16 mouse cellular contexts compared by ENCODE assay signal in the genomic region with DNA sequence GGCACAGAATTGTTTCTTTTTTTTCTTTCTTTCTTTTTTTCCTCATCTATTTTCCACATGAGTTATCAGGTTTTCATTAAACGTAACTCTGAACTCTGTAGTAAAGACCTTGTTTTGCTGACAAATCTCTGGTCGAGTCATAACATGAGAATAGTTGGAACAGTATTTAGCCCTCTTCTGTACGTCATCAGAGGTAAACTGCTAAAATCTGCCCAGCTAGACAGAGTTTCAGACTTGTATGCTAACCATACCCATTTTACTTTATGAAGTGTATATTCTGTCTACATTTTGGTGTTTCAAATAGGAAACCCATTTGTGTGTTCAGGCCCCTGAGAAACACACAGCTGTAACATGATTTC. TPM values are rescaled to one million over a fixed set of nuclear protein-coding genes. Genes with fewer than 3 reads are reported as not detected.
"Had no signal": no experiment of that assay in that cellular context is flagged by ENCODE, and none has a peak within 500 bp of the region (broad histone marks: within the 10 kb centered on the region; RNA-seq: fewer than 3 reads in every experiment).

No protein-coding gene starts in this region.

- DNase-seq: kidney, adult 9 months; kidney, postnatal 10 days; kidney, postnatal 4 days; left cerebral cortex, postnatal 4 days; lung, adult 18-20 months; right cerebral cortex, adult 18-20 months; right cerebral cortex, postnatal 25 days; thymus, postnatal 4 days had no signal

- H3K9ac ChIP-seq: limb, embryonic 13.5 days; midbrain, embryonic 13.5 days; neural tube, embryonic 15.5 days had no signal

- H3K4me3 ChIP-seq: layer of hippocampus, adult 2 months; limb, embryonic 13.5 days; midbrain, embryonic 13.5 days; myocyte; neural tube, embryonic 15.5 days had no signal

- H3K27ac ChIP-seq: layer of hippocampus, adult 2 months; limb, embryonic 13.5 days; midbrain, embryonic 13.5 days; neural tube, embryonic 15.5 days; stomach, postnatal 0 days had no signal

- H3K27me3 ChIP-seq: limb, embryonic 13.5 days; midbrain, embryonic 13.5 days; neural tube, embryonic 15.5 days had no signal

- H3K36me3 ChIP-seq: midbrain, embryonic 13.5 days; neural tube, embryonic 15.5 days had no signal

- H3K4me2 ChIP-seq: limb, embryonic 13.5 days; midbrain, embryonic 13.5 days; neural tube, embryonic 15.5 days had no signal

- H3K9me3 ChIP-seq: limb, embryonic 13.5 days; midbrain, embryonic 13.5 days; neural tube, embryonic 15.5 days had no signal

- ATAC-seq: midbrain, embryonic 13.5 days had no signal

RNA-seq across cellular contexts. Expression of a gene that starts 16.1 kb away (rescaled TPM):
- total RNA-seq: left cerebral cortex, postnatal 4 days; midbrain, postnatal 0 days had no signal
- polyA plus RNA-seq: neural tube, embryonic 15.5 days; small intestine, adult 2 months had no signal
